Mouse (Mus musculus): ENCODE measurements around the gene Clec4f. TPM values are rescaled to one million over a fixed set of nuclear protein-coding genes. Genes with fewer than 3 reads are reported as not detected.

The Clec4f gene
- polyA plus RNA-seq (2014; fragmentation: Illumina TruSeq; extraction: RNeasy Lipid Tissue Mini Kit (QIAGEN cat#74804)): not detected

DNA sequence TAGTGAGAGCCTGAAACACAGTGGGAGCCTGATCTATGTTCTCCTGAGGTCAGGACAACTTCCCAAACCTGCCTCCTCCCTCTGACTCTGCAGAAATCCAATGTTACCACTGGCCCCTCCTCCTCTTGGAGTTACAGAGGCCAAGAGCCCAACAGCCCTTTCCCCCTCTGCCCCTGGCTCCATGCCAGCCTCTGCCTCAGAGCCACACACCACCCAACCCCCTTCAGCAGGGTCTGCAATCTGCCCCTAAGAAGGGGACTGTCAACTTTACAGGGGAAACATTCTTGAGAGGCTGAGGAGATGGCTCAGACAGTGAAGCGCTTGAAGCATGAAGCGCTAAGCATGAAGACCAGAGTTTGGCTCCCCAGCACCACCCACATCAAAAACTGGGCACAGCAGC lies at the start of gene Clec4f:
TSS of gene Clec4f (minus strand) at position 101 of the 400 bp plus-strand sequence.

DNA sequence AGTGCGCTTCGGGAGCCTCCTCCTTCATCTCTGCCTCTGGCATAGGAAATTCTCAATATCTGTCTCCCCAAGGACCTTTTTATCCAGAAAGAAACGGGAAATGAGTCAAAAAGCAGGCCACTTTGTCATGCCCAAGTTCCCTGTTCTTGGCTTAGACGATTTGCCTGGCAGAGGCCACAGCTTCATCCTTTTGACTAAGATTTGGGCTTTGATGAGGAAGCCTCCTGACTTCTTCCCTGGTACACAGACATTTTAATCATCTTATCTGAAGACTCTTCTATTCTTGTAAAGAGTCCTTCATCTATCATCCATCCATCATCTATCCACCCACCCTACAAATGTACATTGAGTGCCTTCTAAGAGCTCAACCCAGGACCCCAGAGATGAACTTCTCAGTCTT lies 21.8 kb upstream of the Clec4f start, which contains the start of gene Cd207:
TSS of gene Cd207 (minus strand) at position 101 of the 400 bp plus-strand sequence.

Other genes starting within 250 kb of the Clec4f start
- gene Tet3, start 197.1 kb downstream of the Clec4f start, polyA plus RNA-seq (2014; fragmentation: Illumina TruSeq; extraction: RNeasy Lipid Tissue Mini Kit (QIAGEN cat#74804)): 19.6 TPM
- 21.2 TPM for gene Dguok, start 149.2 kb downstream of the Clec4f start, polyA plus RNA-seq (2014; fragmentation: Illumina TruSeq; extraction: RNeasy Lipid Tissue Mini Kit (QIAGEN cat#74804))
- 65.2 TPM for gene Actg2, start 119.9 kb downstream of the Clec4f start, polyA plus RNA-seq (2014; fragmentation: Illumina TruSeq; extraction: RNeasy Lipid Tissue Mini Kit (QIAGEN cat#74804))
- gene Stambp, start 83.5 kb downstream of the Clec4f start, polyA plus RNA-seq (2014; fragmentation: Illumina TruSeq; extraction: RNeasy Lipid Tissue Mini Kit (QIAGEN cat#74804)): 75.7 TPM
- not detected for gene Cd207, start 21.7 kb upstream of the Clec4f start, polyA plus RNA-seq (2014; fragmentation: Illumina TruSeq; extraction: RNeasy Lipid Tissue Mini Kit (QIAGEN cat#74804))
- gene Vax2, start 55.1 kb upstream of the Clec4f start, polyA plus RNA-seq (2014; fragmentation: Illumina TruSeq; extraction: RNeasy Lipid Tissue Mini Kit (QIAGEN cat#74804)): not detected
- gene Atp6v1b1, start 86.8 kb upstream of the Clec4f start, polyA plus RNA-seq (2014; fragmentation: Illumina TruSeq; extraction: RNeasy Lipid Tissue Mini Kit (QIAGEN cat#74804)): 0.60 TPM
- gene Ankrd53, start 106.5 kb upstream of the Clec4f start, polyA plus RNA-seq (2014; fragmentation: Illumina TruSeq; extraction: RNeasy Lipid Tissue Mini Kit (QIAGEN cat#74804)): not detected
- gene Tex261, start 119.6 kb upstream of the Clec4f start, polyA plus RNA-seq (2014; fragmentation: Illumina TruSeq; extraction: RNeasy Lipid Tissue Mini Kit (QIAGEN cat#74804)): 27.5 TPM
- gene Nagk, start 138.8 kb upstream of the Clec4f start, polyA plus RNA-seq (2014; fragmentation: Illumina TruSeq; extraction: RNeasy Lipid Tissue Mini Kit (QIAGEN cat#74804)): 6.8 TPM
- 77.4 TPM for gene Paip2b, start 175.6 kb upstream of the Clec4f start, polyA plus RNA-seq (2014; fragmentation: Illumina TruSeq; extraction: RNeasy Lipid Tissue Mini Kit (QIAGEN cat#74804))
- gene Zfp638, start 210.9 kb upstream of the Clec4f start, polyA plus RNA-seq (2014; fragmentation: Illumina TruSeq; extraction: RNeasy Lipid Tissue Mini Kit (QIAGEN cat#74804)): 269 TPM

Data from ovary, adult 10 weeks (tissue).